Mouse (Mus musculus): ENCODE measurements around the gene Esp18.

Gene Esp18

DNA sequence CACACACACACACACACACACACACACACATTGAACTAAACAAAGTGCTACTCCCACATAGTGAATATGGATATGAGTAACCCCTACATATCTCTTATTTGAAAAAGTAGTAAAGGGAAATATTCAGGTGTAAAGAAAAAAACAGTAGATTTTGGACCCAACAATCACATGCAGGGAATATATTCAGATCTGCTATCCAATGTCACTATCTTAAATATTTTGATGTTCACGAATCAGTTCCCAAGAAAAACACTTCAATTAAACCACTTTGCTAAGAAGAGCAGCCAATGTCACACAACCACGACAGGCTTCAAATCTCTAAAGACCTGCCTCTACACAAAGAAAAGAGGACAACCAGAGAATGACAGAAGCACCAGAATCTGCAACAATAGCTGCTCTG, at the start of gene Esp18:
Gene Esp18 (plus strand): TSS at position 301 of the 400 bp plus-strand sequence.
- no peak for DNase-seq

DNA sequence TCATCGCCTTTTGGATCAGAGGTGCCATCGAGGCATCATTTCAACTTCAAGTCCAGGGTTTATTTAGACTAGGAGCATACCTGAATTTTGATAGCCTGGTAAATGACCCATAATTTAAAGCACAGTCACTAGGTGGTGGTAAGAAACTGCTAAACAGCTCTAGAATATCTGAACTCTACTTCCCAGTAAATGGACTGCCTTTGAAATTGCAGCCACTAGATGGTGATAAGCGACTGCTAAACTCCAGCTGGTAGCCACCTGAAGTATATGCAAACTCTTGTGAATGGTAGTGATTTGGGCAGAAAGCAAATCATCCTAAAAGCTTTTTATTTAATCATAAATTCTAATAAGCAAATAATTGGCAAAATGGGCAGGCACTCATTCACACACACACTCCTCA, 42.8 kb upstream of the Esp18 start:
- peak; percentile 2 for DNase-seq

Data from right cerebral cortex, adult 18-20 months (tissue).